Mouse (Mus musculus): ENCODE measurements around the gene Pnpla7.
A peak's percentile ranks its signal among the peaks of the same experiment; 100 is the strongest.

Pnpla7 gene

DNA sequence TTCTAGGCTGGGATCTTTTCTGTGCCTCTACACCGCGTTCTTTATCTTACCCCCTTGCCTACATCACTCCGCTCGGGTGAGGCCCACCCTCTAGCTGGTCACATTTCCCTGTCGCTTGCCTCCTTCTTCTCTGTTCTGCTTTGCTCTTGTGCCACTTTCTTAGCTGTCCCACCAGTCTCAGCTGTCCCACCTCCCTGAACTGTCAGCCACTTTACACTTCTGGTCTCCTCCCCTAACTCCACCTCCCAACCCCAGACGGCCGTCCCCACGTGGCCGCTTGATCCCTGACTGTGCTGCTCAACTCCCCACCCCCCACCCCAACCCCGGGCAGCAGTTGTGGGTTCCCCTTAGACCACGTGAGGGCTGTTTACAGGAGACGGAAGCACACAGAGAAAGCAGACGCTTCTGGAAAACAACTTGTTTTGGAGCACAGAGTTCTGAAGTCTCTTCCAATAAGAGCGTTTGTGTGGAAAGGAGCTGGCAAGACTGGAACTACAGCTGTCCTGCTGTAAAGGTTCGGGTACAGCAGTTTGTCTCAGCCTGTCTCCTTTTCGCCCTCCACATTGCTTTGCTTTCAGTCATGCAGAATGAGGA is at the start of gene Pnpla7:
Gene Pnpla7 (plus strand): TSS at position 330 of the 594 bp plus-strand sequence.
- DNase-seq = peak; percentile 77 to 85

DNA sequence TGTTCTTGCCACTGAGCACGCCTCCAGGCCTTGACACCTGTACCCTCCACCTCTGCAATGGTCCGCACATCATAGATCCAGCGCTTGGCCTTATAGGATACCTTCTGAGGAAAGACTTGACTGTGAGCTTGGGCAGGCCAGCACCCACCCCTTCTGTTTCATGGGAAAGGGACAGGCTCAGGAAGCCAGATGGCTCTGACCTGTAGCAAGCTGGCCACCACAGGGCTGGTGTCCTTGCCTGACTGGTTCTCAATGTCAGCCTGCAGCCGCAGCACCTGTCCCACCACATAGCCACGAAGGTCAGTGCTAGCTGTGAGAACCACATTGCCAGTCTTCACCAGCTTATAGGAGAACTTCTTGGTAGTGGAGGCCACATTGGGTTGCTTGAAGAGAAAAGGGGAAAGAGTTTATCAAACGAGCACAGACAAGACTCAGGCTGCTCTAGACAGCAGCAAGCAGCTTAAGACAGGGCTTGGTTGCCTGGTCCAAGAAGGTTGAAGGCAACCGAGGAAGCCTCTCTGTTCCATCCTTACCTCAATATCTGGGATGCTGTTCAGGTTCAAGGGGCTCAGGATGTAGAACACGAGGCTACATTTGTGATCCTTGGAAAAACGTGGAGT is 49.4 kb upstream of the Pnpla7 start:
- DNase-seq = no peak

- DNase-seq = no peak
Measured at GRCm38 (mm10) chr2:24926965-24927358, 48.9 kb upstream of the Pnpla7 start.

GRCm38 (mm10) chr2:24927810-24928479 is 47.9 kb upstream of the Pnpla7 start:
- no peak for DNase-seq

DNA sequence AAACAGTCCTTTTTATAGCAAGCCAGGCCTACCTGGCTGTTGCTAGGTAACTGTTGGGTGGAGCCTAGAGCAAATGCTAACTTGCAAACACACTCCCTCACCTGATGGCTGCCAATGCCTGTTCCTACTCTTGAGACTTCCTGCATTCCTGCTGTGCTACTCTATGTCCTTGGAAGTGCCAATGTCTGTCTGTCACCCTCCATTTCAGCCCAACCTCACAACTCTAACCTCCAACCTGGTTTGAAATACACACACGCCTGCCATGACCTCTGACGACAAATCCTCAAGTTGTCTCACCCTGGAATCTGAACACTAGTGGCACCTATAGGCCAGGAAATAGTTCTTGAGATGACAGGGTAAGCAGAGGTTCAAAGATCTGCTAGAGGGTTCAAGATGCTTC is 46.7 kb upstream of the Pnpla7 start:
- no peak for DNase-seq

GRCm38 (mm10) chr2:24929593-24929992 is 46.2 kb upstream of the Pnpla7 start:
- DNase-seq = no peak

DNA sequence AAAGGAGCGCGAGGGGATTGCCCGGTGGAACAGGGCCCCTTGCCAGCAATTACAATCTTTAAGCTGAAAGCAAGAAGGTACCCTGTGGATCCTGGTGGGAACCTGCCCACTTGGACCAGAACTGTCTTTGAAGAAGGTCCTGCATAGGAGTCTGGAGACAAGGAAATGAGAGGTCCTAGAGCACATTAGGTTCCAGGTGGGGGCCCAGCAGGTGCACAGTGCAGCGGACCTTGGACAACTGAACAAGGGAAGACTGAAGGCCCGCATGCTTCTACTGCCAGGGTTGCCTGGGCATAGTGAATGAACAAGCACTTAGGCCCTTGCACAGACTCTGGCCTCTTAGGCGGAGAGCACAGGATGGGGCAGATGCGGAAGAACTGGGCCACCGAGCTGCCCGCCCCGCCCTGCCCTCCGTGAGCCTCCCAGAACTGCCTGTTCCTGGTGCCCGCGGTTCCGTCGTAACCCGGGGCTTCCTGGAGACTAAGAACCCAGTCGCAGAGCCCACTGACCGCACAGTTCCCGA is 41.3 kb upstream of the Pnpla7 start:
- peak in 1 of 2 experiments; percentile 15 for DNase-seq

DNA sequence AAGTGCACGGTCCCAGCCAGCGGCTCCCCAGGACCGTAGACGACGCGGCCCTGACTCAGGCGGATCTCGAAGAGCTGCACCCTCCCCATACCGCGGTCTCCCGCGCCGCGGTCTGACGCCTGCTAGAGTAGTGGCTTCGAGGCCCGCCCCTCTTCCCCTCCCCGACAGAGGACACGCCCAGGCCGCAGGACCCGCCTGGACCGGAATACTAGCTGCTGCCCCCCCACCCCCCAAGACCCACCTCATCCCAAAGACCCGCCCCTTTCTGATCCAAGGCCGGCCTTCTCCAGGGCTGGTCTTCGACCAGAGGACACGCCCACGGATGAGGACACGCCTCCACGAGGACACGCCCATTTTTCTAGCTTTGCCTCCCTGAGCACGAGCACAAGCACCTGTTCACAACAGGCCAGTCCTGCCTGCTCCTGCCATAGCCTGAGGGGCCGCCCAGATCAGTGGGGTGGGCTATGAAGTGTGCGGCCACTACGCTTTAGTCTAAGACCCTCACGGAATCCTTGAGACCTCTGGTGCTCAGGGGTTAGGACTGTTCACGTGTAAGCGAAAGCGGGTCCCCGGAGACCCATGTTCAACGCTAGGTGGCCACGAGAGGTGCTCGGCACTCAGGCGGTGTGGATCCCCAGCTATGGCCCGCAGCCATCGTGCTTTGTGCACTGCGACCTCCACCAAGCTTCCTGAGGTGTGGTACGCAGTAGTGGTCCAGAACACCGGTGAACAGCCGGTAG is 40.6 kb upstream of the Pnpla7 start, which contains the start of gene Arrdc1:
Gene Arrdc1 (minus strand): TSS at position 196 of the 740 bp plus-strand sequence.
- DNase-seq = peak; percentile 87 to 93

DNA sequence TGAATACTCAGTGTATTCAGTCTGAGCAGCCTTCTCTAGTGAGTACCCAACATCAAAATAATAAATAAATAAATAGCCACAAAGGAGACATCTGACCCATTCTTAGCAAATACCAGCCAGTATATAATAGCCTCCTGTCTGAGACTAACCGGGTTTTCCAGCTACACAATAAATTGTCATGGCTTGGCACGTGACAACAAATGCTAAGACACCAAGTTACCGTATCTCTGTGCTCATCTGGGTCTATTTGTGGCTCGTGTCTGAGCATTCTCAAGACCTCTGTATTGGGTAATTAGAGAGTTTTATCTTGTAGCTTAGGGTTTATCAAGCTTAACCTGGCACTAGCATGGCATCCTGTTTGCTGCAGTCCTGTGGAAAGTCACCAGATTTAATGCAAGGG is 33.7 kb upstream of the Pnpla7 start:
- DNase-seq = no peak

- DNase-seq = peak in 1 of 2 experiments; percentile 21
Measured at GRCm38 (mm10) chr2:24944304-24944703, 31.5 kb upstream of the Pnpla7 start.

- peak; percentile 94 for DNase-seq
Measured at GRCm38 (mm10) chr2:24949421-24950188, 26.2 kb upstream of the Pnpla7 start, which contains the start of gene Zmynd19. Gene Zmynd19, plus strand, starts transcription at chr2:24949792.

DNA sequence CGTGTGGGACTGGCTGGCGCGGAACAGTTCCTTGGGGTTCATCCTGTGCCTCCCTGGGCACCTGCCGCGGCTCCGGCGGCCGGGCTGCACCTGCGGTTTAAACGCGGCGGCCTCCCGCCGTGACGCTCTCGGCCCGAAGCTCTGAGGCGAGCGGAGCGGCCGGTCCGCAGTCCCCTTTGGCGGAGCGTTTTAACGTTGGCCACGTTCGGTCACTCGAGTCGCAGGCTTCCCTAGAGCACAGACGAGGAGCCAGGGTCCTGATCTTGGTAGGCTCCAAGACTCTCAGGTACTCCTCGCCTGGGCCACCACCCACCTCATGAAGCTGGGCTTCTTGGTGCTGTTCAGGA is 25.7 kb upstream of the Pnpla7 start:
- DNase-seq = no peak

GRCm38 (mm10) chr2:24952537-24953055 is 23.2 kb upstream of the Pnpla7 start:
- DNase-seq = no peak

- no peak for DNase-seq
Measured at GRCm38 (mm10) chr2:24960910-24961309, 14.9 kb upstream of the Pnpla7 start.

GRCm38 (mm10) chr2:24962304-24963000 is 13.4 kb upstream of the Pnpla7 start, which contains the start of gene Dph7:
Gene Dph7, plus strand, starts transcription at chr2:24962400.
- DNase-seq = peak; percentile 65 to 71

DNA sequence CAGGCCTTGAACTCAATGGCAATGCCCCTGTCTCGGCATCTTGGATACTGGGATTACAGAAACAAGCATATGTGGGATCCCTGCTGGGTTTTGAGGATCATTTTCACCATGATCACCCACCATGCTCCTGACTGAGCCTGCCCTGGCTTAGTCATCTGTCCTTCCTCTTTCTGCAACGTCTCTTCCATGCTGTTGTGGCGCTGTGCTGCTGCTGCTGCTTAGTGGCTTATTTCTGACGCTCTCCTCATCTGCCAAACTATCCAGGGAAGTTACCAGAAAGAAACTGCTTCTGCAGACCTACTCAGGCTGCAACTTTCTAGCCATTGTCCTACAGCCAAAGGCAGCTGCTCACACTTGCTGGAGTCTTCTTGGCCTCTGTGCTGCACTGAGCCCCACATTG is 5.4 kb upstream of the Pnpla7 start:
- no peak for DNase-seq

GRCm38 (mm10) chr2:24974452-24974851 is 1.4 kb upstream of the Pnpla7 start:
- peak in 1 of 2 experiments; percentile 22 for DNase-seq

- peak; percentile 95 for DNase-seq
Measured at GRCm38 (mm10) chr2:24974906-24975703, 728 bp upstream of the Pnpla7 start, which contains the start of gene Mrpl41. Gene Mrpl41, minus strand, starts transcription at chr2:24975098.

DNA sequence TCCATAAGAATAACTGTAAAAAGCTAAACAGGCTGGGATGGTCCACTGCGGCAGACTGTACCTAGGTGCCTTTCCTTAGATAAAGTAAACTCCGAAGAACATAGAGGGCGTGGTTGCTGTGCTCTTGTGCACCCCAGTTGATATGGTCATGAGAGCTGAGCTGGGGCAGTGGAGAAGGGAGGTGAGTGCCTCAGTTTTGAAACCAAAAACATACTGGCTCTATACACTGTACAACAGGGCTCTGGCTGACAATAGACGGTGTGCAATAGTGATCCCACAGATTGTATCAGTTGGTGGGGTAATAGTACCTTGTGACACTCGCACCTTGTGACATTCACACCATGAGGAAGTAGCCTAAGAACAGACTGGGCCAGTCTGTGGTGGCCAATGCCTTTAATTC is 1.1 kb downstream of the Pnpla7 start:
- DNase-seq = no peak

DNA sequence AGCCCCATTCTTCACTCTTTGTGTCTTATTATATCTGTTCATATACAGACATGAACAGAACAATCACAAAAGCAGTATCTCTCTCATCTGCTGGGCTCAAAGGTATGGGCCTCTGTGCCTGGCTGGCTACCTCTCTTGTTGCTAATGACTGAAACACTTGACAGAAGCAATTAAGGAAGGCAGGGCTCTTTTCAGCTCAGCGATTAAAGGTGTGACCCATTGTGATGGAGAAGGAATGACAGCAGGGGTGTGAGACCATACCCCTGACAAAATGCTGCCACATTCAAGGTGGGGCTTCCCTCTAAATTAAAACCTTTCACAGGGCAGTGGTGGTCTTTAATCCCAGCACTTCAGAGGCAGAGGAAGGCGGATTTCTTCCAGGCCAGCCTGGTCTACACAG is 11.9 kb downstream of the Pnpla7 start:
- DNase-seq = no peak
